In genomic region chr3:58843415-58843814, GRCm38 (mm10) we compare ENCODE assay signal across 10 mouse cellular contexts. TPM values are rescaled to one million over a fixed set of nuclear protein-coding genes. Genes with fewer than 3 reads are reported as not detected.
DNase-seq lines count a peak whose midpoint lies in the region; ATAC-seq and TF ChIP-seq lines count a peak whose summit lies in the region.
"Had no signal": no experiment of that assay in that cellular context is flagged by ENCODE, and none has a peak within 500 bp of the region (broad histone marks: within the 10 kb centered on the region; RNA-seq: fewer than 3 reads in every experiment).

No protein-coding gene starts in this region.

- H3K4me1 ChIP-seq in heart, postnatal 0 days (ENCODE audit: control insufficient read depth, insufficient read depth), result no peaks in the 10 kb centered on the region
- H3K4me1 ChIP-seq in embryonic fibroblast, embryonic 13.5 days (ENCODE audit: control insufficient read depth, insufficient read depth, low read length), result no peaks in the 10 kb centered on the region
- H3K4me1 ChIP-seq: limb, embryonic 13.5 days had no signal

- WGBS in heart, postnatal 0 days, result 33% methylated on average over 1 of the region's 1 CpGs

- H3K4me2 ChIP-seq in heart, postnatal 0 days (ENCODE audit: low read depth, low read length), result no peak overlapping the region
- H3K4me2 ChIP-seq: limb, embryonic 13.5 days had no signal

- no peak overlapping the region for H3K4me3 ChIP-seq in heart, postnatal 0 days (ENCODE audit: low read depth, low read length)
- no peak overlapping the region for H3K4me3 ChIP-seq in embryonic fibroblast, embryonic 13.5 days (ENCODE audit: insufficient read depth, low read length)
- H3K4me3 ChIP-seq: limb, embryonic 13.5 days had no signal

- no peak for DNase-seq in heart, postnatal 0 days (ENCODE audit: low spot score)
- DNase-seq in heart, postnatal 4 days, result no peak
- peak; percentile 4 for DNase-seq in urinary bladder, postnatal 25 days (ENCODE audit: low spot score)
- DNase-seq in urinary bladder, postnatal 14 days (ENCODE audit: low spot score), result no peak
- DNase-seq in spleen, postnatal 10 days (ENCODE audit: low spot score in 2 of 2), result no peak
- no peak for DNase-seq in heart, adult 9 months (ENCODE audit: low spot score in 2 of 2)
- no peak for DNase-seq in thymus, postnatal 4 days
- DNase-seq: right cerebral cortex, postnatal 14 days had no signal

- no peak overlapping the region for H3K27ac ChIP-seq in heart, postnatal 0 days (ENCODE audit: low read depth)
- H3K27ac ChIP-seq in embryonic fibroblast, embryonic 13.5 days (ENCODE audit: insufficient read depth, low read length), result no peak overlapping the region
- H3K27ac ChIP-seq: limb, embryonic 13.5 days had no signal

- ATAC-seq in heart, postnatal 0 days (ENCODE audit: insufficient read depth, low read depth), result no peak

- no peak for TF ChIP-seq POLR2A in embryonic fibroblast, embryonic 13.5 days (IDR thresholded peaks at IDR 0.05; ENCODE audit: low read depth, low read length)

- H3K9ac ChIP-seq in heart, postnatal 0 days (replicated peaks; ENCODE audit: low read depth, low read length), result no peak overlapping the region
- H3K9ac ChIP-seq: limb, embryonic 13.5 days had no signal

- H3K36me3 ChIP-seq in heart, postnatal 0 days (replicated peaks; ENCODE audit: control insufficient read depth, insufficient read depth, low read length), result no peaks in the 10 kb centered on the region
- H3K36me3 ChIP-seq: limb, embryonic 13.5 days had no signal

- H3K9me3 ChIP-seq in heart, postnatal 0 days (replicated peaks; ENCODE audit: control insufficient read depth, low read length), result no peaks in the 10 kb centered on the region
- H3K9me3 ChIP-seq: limb, embryonic 13.5 days had no signal

- H3K27me3 ChIP-seq in heart, postnatal 0 days (ENCODE audit: control insufficient read depth, insufficient read depth, low read length), result no peaks in the 10 kb centered on the region
- H3K27me3 ChIP-seq: limb, embryonic 13.5 days had no signal

- TF ChIP-seq EP300 in heart, postnatal 0 days (IDR thresholded peaks at IDR 0.05; ENCODE audit: low read depth), result no peak

- peak; percentile 66 for TF ChIP-seq CTCF in heart, postnatal 0 days (IDR thresholded peaks at IDR 0.05; ENCODE audit: low read depth)
- peak; percentile 50; the same call in 1 of the 2 replicates for TF ChIP-seq CTCF in embryonic fibroblast, embryonic 13.5 days (IDR thresholded peaks at IDR 0.05; ENCODE audit: borderline replicate concordance, insufficient read depth, low read length)

RNA-seq across cellular contexts. Expression of gene Mindy4b-ps, which starts 21.3 kb away (rescaled TPM):
- 0.23 and 0.27 TPM in 2 replicates for total RNA-seq in heart, postnatal 0 days (2014; rRNA removed; ENCODE audit: low replicate concordance)
- polyA plus RNA-seq in heart, postnatal 0 days (2015; fragmentation: Nextera tagmentation; extraction: Ambion mirVana), result 0.16 and 0.52 TPM in 2 replicates
- under 1 TPM; 0.32 to 0.41 TPM for total RNA-seq in heart, postnatal 4 days (2021)
- polyA plus RNA-seq in embryonic fibroblast, embryonic 13.5 days (2011; ENCODE audit: insufficient read length, low read depth, missing spikeins), result not detected in 2 replicates
- polyA plus RNA-seq: limb, embryonic 13.5 days had no signal

RNA-seq across cellular contexts. Expression of gene Clrn1, which starts 41.7 kb away (rescaled TPM):
- total RNA-seq in heart, postnatal 0 days (2014; rRNA removed; ENCODE audit: low replicate concordance), result not detected in 2 replicates
- not detected in 2 replicates for polyA plus RNA-seq in heart, postnatal 0 days (2015; fragmentation: Nextera tagmentation; extraction: Ambion mirVana)
- total RNA-seq in heart, postnatal 4 days (2021), result not detected
- not detected in 2 replicates for polyA plus RNA-seq in embryonic fibroblast, embryonic 13.5 days (2011; ENCODE audit: insufficient read length, low read depth, missing spikeins)
